Mouse (Mus musculus): ENCODE data around the gene Arrdc5.

Arrdc5 gene

DNA sequence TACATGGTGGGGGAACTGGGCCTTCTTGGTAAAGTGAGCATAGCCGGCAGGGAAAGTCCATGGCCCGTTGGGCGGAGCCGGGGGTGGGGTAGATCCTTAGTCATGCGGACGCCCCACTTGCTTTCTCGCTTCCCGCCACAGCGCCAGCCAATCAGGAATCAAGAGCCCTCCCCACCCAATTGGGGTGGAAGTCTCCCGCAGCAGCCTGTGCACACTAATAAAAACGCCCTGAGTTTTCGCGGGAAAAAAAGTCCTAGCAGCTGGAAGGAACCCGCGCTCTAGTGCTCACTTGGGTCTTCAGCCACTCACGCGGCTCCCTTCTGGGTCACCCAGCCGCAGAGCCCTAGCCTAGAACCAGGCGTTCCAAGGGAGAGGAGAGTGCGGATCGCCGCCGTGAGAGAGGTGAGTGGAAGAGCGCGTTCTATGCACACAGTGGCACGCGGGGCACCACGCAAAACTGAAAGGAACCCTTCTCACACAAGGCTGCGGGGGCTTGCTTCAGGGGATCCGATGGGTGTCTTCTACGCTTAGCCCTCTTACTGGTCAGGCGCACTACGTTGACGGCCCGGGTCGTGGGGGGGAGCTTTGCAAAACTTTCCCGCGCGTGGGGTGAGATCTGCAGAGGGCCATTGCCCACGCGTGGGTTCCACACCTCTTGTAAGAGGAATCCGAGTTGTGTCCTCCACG lies 3.2 kb upstream of the Arrdc5 start, which contains the start of gene Uhrf1:
Uhrf1 (plus strand) TSS at position 162 of the 687 bp plus-strand sequence.
- DNase-seq (ENCODE audit: low read depth) = peak; percentile 62

DNA sequence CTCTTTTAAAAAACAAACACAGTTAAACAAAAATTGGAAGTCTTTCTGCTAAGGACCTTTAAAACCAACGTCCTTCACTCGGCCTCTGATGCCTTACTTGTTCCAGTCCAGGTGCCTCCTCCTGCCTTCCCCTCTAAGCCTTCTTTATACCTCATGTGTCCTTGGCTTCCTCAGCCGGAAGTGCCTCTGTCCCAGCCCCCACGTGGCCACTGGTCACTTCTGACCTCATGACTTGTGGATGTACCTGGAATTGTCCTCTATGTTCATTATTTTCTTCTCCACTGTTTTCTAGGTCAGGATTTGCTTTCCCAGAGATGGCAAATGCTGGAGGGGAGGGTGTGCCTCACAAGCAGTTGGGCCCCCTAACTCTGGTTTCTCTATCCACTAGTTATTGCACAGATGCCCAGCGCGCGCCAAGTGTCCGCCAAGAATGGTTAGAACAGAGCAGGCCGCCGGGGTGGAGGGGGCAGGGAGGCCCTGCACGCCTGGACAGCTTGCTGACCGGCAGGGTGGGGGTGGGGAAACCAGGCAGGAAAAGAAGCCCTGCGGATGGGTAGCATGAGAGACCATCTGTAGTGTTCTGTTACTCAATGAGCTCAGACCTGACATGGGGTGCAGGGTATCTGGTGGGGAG lies 2.4 kb upstream of the Arrdc5 start:
- DNase-seq (ENCODE audit: low read depth) = no peak

GRCm38 (mm10) chr17:56298238-56298637 lies 1.8 kb downstream of the Arrdc5 start:
- no peak for DNase-seq (ENCODE audit: low read depth)

DNA sequence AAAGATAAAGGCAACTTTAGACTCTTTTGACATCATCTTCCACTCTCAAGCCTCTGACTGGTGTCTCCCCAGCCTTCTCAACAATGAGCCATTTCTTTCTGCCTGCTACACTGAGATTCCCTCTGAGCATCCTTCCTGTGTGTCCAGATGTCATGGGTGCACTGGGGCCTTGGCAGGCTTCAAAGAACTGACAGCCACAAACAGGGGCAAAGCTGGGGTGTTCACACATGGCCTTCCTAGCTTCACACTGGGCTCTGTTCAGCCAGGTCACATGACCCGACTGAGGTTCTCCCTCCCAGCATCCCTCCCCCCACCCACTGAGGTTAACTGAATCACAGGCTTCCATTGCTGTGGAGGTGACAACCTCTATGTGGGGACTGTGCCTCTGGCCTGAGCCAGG lies 3.9 kb downstream of the Arrdc5 start:
- no peak for DNase-seq (ENCODE audit: low read depth)

DNA sequence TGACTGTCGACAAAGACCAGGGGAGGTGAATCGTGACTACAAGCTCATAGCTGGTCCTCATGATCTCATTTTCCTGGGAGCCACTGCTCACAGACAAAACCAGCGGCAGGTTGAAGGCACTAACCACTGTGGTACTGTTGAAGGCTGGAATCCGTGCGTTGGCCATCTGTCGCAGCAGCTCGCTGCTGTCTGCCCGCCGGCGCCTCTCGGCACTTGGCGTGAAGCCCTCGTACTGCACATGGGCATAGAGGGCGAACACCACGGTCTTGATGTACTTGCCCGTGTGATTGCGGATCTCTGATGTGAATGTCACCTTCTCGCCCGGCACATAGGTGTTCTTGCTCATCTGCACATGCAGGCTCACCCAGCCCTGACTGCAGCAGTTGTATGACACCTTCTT lies 5.8 kb downstream of the Arrdc5 start:
- DNase-seq (ENCODE audit: low read depth) = no peak

DNA sequence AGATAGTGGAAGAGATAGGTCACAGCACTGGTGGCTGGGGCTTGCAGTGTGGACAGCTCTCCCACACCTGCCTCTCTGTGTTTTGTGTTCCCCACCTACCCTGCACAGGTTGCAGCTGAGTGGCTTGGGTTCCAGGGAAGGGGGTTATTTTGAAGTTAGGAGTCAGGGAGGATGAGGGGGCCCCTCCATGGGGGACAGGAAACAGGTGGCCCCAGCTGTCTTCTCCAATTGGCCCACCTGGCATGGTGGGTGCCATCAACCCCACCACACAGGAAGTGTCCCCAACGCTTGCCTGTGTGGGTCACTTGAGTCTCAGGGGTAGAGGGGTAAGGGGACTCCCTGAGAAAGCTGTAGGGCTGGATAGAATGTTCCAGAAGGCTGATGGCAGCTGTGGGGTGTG lies 6.8 kb downstream of the Arrdc5 start:
- DNase-seq (ENCODE audit: low read depth) = no peak

- no peak for DNase-seq (ENCODE audit: low read depth)
Observed at GRCm38 (mm10) chr17:56292531-56293222, 7.4 kb downstream of the Arrdc5 start, which contains the start of gene Plin3. Gene Plin3 (minus strand): TSS chr17:56292873.

DNA sequence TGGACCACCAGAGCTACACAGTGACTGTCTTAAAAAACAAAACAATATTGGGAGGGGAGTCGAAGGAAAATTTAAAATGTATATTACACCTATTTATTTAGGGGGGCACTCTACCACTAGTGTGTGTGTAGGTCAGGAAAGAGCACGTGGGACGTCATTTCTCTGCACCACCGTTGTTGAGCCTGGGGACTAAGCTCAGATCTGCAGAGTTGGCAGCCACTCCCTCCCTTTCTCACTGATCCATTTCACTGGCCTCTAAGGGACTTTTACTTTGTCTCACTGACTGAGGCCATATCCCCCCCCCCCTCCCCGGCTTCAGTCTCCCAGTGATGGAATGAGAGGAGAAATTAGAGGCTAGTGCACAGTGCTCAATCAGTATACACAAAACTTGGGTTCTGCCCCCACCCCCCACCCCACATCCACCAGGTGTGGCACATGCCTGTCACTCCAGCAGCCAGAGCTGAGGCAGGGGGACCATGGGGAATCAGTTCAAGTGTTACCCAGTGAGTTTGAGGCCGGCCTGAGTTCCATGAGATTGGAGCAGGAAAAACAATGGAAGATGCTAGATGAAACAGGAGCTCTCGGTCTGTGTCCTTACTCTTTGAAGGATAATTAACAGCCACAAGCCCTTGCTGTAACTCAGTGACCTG lies 8.1 kb downstream of the Arrdc5 start:
- no peak for DNase-seq (ENCODE audit: low read depth)

GRCm38 (mm10) chr17:56291171-56291511 lies 8.9 kb downstream of the Arrdc5 start:
- DNase-seq (ENCODE audit: low read depth) = peak; percentile 93

GRCm38 (mm10) chr17:56290388-56291170 lies 9.5 kb downstream of the Arrdc5 start:
- DNase-seq (ENCODE audit: low read depth) = peak; percentile 93

DNA sequence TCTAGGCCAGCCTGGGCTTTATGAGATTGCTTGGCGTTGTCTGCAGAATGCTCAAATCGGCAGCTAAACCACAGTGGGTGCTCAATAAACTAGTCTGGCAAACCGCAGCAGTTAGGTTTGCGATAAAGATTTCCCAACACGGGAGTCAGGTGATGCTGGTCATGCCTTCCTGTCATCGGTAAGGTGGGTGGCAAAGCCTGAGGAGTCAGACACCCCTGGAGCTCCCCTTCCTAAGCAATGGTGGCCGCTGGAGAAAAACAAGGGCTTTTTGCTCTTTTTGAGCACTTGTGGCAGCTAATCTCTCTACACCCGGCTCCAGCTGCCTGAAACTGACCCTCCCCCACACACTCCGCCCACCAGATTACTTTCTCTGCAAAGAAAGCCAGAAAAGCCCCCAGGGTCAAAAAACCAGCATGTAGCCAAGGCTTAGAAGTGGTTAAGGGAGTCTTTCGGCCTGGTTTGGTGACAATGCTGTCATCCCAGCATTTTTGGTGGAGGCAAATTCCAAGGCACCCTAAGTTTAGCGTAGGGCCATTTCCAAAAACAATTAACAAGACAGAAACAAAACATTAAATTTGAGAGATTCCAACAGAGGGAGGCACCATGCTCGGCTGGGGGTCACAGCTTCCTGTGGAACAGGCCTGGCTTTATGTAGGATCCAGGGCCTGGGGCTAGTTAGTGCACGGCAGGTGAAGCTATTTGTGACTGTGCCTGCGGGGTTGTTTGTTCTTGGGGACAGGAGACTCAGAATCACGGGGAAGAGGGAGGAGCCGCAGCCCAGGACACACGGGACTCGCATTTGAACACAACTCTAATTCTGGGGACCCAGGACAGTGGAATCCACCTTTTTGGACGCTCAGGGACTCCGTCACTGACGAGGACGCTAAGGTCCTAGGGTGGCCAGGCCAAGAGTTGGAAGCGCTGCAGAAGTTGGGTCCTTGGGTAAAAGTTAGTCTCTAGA lies 10.4 kb downstream of the Arrdc5 start:
- peak; percentile 71 for DNase-seq (ENCODE audit: low read depth)

GRCm38 (mm10) chr17:56288866-56289265 lies 11.2 kb downstream of the Arrdc5 start:
- DNase-seq (ENCODE audit: low read depth) = no peak

- no peak for DNase-seq (ENCODE audit: low read depth)
Observed at GRCm38 (mm10) chr17:56287830-56288229, 12.3 kb downstream of the Arrdc5 start.

- DNase-seq (ENCODE audit: low read depth) = no peak
Observed at GRCm38 (mm10) chr17:56285995-56286394, 14.1 kb downstream of the Arrdc5 start.

DNA sequence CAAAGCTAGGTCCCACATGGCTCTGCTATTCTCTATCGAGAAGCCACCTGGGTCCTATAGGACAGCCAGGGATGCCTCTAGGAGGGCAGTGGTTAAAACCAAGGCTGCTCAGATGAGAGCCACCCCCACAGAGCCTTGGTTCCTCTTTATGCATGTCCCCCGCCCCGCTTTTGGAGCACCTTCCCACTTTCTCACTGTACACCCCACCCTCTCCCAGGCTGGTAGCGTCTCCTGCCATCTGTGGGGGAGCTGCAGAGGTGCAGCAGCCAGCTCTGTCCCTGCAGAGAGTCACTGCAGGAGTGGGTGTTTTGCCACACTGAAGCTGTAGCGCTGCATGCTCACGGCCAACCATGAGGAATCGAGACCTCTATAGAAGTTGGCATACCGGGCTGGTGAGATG lies 16.8 kb downstream of the Arrdc5 start:
- DNase-seq (ENCODE audit: low read depth) = no peak

- DNase-seq (ENCODE audit: low read depth) = no peak
Observed at GRCm38 (mm10) chr17:56282802-56283201, 17.3 kb downstream of the Arrdc5 start.

GRCm38 (mm10) chr17:56281193-56281592 lies 18.9 kb downstream of the Arrdc5 start:
- no peak for DNase-seq (ENCODE audit: low read depth)

GRCm38 (mm10) chr17:56279481-56280155 lies 20.5 kb downstream of the Arrdc5 start:
- no peak for DNase-seq (ENCODE audit: low read depth)

DNA sequence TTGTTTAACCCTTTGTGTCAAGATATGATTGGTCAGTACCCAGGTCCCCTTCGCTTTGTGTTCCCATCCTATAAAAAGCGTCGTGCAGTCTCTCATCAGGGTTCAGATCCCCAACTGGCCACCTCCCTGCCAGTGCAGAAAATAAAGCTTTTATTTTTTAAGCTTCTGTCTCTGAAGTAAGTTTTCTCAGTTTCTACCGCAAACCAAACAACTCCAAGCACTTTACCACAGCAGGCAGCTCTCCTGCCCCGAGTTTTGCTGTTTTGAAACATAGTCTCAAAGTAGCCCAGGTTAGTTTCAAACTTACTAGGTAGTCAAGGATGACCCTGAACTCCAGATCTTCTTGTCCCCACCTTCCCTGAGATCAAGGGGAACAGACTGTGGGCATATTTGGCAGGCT lies 21.7 kb downstream of the Arrdc5 start:
- no peak for DNase-seq (ENCODE audit: low read depth)

- no peak for DNase-seq (ENCODE audit: low read depth)
Observed at GRCm38 (mm10) chr17:56277567-56277893, 22.6 kb downstream of the Arrdc5 start.
